Mouse (Mus musculus): Measurements from ENCODE around the gene Vps8. TPM values are rescaled to one million over a fixed set of nuclear protein-coding genes. Genes with fewer than 3 reads are reported as not detected.

The Vps8 gene
- polyA plus RNA-seq, 1 experiment, result 9.1 TPM

GRCm38 (mm10) chr16:21569952-21570351 is 147.0 kb downstream of the Vps8 start:
- H3K79me2 ChIP-seq (ENCODE audit: control insufficient read depth, insufficient read depth), result no peaks in the 10 kb centered on the region
- H3K79me3 ChIP-seq (ENCODE audit: low read depth), result no peaks in the 10 kb centered on the region
- TF ChIP-seq MYOD1 (IDR thresholded peaks at IDR 0.05; ENCODE audit: control insufficient read depth, insufficient read length, low read depth) (no peak), CEBPB (IDR thresholded peaks at IDR 0.05; ENCODE audit: low read depth) (no peak), FOSL1 (IDR thresholded peaks at IDR 0.05; ENCODE audit: insufficient read depth, low read length, poor library complexity, severe bottlenecking) (no peak), USF1 (IDR thresholded peaks at IDR 0.05; ENCODE audit: low read depth) (no peak), MAX (IDR thresholded peaks at IDR 0.05) (no peak), CTCF (IDR thresholded peaks at IDR 0.05; ENCODE audit: control insufficient read depth, insufficient read depth, insufficient read length) (no peak), MYOG (IDR thresholded peaks at IDR 0.05; ENCODE audit: control insufficient read depth, extremely low read depth, insufficient read length) (no peak)
- H3K36me3 ChIP-seq (ENCODE audit: control insufficient read depth, insufficient read depth), result no peaks in the 10 kb centered on the region
- no peak overlapping the region for H3K4me3 ChIP-seq (ENCODE audit: insufficient read depth, poor library complexity, severe bottlenecking)
- no peaks in the 10 kb centered on the region for H3K27me3 ChIP-seq (ENCODE audit: control insufficient read depth, insufficient read depth, insufficient read length)
- no peak overlapping the region for H3ac ChIP-seq (ENCODE audit: control insufficient read depth, insufficient read length, low read depth)

- Histone ChIP-seq H3K4me3 (ENCODE audit: insufficient read depth, poor library complexity, severe bottlenecking) (no peak overlapping the region), H3K79me2 (ENCODE audit: control insufficient read depth, insufficient read depth) (no peaks in the 10 kb centered on the region), H3K36me3 (ENCODE audit: control insufficient read depth, insufficient read depth) (no peaks in the 10 kb centered on the region), H3K27me3 (ENCODE audit: control insufficient read depth, insufficient read depth, insufficient read length) (no peaks in the 10 kb centered on the region), H3ac (ENCODE audit: control insufficient read depth, insufficient read length, low read depth) (no peak overlapping the region), H3K79me3 (ENCODE audit: low read depth) (no peaks in the 10 kb centered on the region)
- no peak for TF ChIP-seq CEBPB (IDR thresholded peaks at IDR 0.05; ENCODE audit: low read depth)
- no peak for TF ChIP-seq MAX (IDR thresholded peaks at IDR 0.05)
- no peak for TF ChIP-seq FOSL1 (IDR thresholded peaks at IDR 0.05; ENCODE audit: insufficient read depth, low read length, poor library complexity, severe bottlenecking)
- TF ChIP-seq MYOD1 (IDR thresholded peaks at IDR 0.05; ENCODE audit: control insufficient read depth, insufficient read length, low read depth), result no peak
- TF ChIP-seq MYOG (IDR thresholded peaks at IDR 0.05; ENCODE audit: control insufficient read depth, extremely low read depth, insufficient read length), result no peak
- TF ChIP-seq CTCF (IDR thresholded peaks at IDR 0.05; ENCODE audit: control insufficient read depth, insufficient read depth, insufficient read length), result no peak
- no peak for TF ChIP-seq USF1 (IDR thresholded peaks at IDR 0.05; ENCODE audit: low read depth)
Measured at GRCm38 (mm10) chr16:21570786-21571185, 147.9 kb downstream of the Vps8 start.

GRCm38 (mm10) chr16:21576000-21576420 is 153.1 kb downstream of the Vps8 start:
- H3K4me3 ChIP-seq (ENCODE audit: insufficient read depth, poor library complexity, severe bottlenecking), result no peak overlapping the region
- no peaks in the 10 kb centered on the region for H3K36me3 ChIP-seq (ENCODE audit: control insufficient read depth, insufficient read depth)
- H3K79me3 ChIP-seq (ENCODE audit: low read depth), result no peaks in the 10 kb centered on the region
- no peaks in the 10 kb centered on the region for H3K79me2 ChIP-seq (ENCODE audit: control insufficient read depth, insufficient read depth)
- no peak overlapping the region for H3ac ChIP-seq (ENCODE audit: control insufficient read depth, insufficient read length, low read depth)
- TF ChIP-seq MYOG (IDR thresholded peaks at IDR 0.05; ENCODE audit: control insufficient read depth, extremely low read depth, insufficient read length), result no peak
- no peak for TF ChIP-seq CTCF (IDR thresholded peaks at IDR 0.05; ENCODE audit: control insufficient read depth, insufficient read depth, insufficient read length)
- no peak for TF ChIP-seq CEBPB (IDR thresholded peaks at IDR 0.05; ENCODE audit: low read depth)
- no peak for TF ChIP-seq FOSL1 (IDR thresholded peaks at IDR 0.05; ENCODE audit: insufficient read depth, low read length, poor library complexity, severe bottlenecking)
- TF ChIP-seq MYOD1 (IDR thresholded peaks at IDR 0.05; ENCODE audit: control insufficient read depth, insufficient read length, low read depth), result no peak
- TF ChIP-seq USF1 (IDR thresholded peaks at IDR 0.05; ENCODE audit: low read depth), result no peak
- H3K27me3 ChIP-seq (ENCODE audit: control insufficient read depth, insufficient read depth, insufficient read length), result no peaks in the 10 kb centered on the region

GRCm38 (mm10) chr16:21589110-21589509 is 166.2 kb downstream of the Vps8 start:
- Histone ChIP-seq H3K79me2 (ENCODE audit: control insufficient read depth, insufficient read depth) (no peaks in the 10 kb centered on the region), H3K36me3 (ENCODE audit: control insufficient read depth, insufficient read depth) (no peaks in the 10 kb centered on the region), H3K79me3 (ENCODE audit: low read depth) (no peaks in the 10 kb centered on the region), H3ac (ENCODE audit: control insufficient read depth, insufficient read length, low read depth) (no peak overlapping the region), H3K27me3 (ENCODE audit: control insufficient read depth, insufficient read depth, insufficient read length) (no peaks in the 10 kb centered on the region), H3K4me3 (ENCODE audit: insufficient read depth, poor library complexity, severe bottlenecking) (no peak overlapping the region)
- TF ChIP-seq MYOG (IDR thresholded peaks at IDR 0.05; ENCODE audit: control insufficient read depth, extremely low read depth, insufficient read length) (no peak), CTCF (IDR thresholded peaks at IDR 0.05; ENCODE audit: control insufficient read depth, insufficient read depth, insufficient read length) (no peak), CEBPB (IDR thresholded peaks at IDR 0.05; ENCODE audit: low read depth) (no peak), MYOD1 (IDR thresholded peaks at IDR 0.05; ENCODE audit: control insufficient read depth, insufficient read length, low read depth) (no peak), MAX (IDR thresholded peaks at IDR 0.05) (no peak), FOSL1 (IDR thresholded peaks at IDR 0.05; ENCODE audit: insufficient read depth, low read length, poor library complexity, severe bottlenecking) (no peak), USF1 (IDR thresholded peaks at IDR 0.05; ENCODE audit: low read depth) (no peak)

GRCm38 (mm10) chr16:21590806-21591205 is 167.9 kb downstream of the Vps8 start:
- TF ChIP-seq CTCF (IDR thresholded peaks at IDR 0.05; ENCODE audit: control insufficient read depth, insufficient read depth, insufficient read length) (no peak), USF1 (IDR thresholded peaks at IDR 0.05; ENCODE audit: low read depth) (no peak), MYOD1 (IDR thresholded peaks at IDR 0.05; ENCODE audit: control insufficient read depth, insufficient read length, low read depth) (no peak), CEBPB (IDR thresholded peaks at IDR 0.05; ENCODE audit: low read depth) (no peak), MYOG (IDR thresholded peaks at IDR 0.05; ENCODE audit: control insufficient read depth, extremely low read depth, insufficient read length) (no peak), MAX (IDR thresholded peaks at IDR 0.05) (no peak), FOSL1 (IDR thresholded peaks at IDR 0.05; ENCODE audit: insufficient read depth, low read length, poor library complexity, severe bottlenecking) (no peak)
- Histone ChIP-seq H3K79me2 (ENCODE audit: control insufficient read depth, insufficient read depth) (no peaks in the 10 kb centered on the region), H3ac (ENCODE audit: control insufficient read depth, insufficient read length, low read depth) (no peak overlapping the region)

GRCm38 (mm10) chr16:21591511-21591910 is 168.6 kb downstream of the Vps8 start:
- H3K4me3 ChIP-seq (ENCODE audit: insufficient read depth, poor library complexity, severe bottlenecking), result no peak overlapping the region
- no peak overlapping the region for H3ac ChIP-seq (ENCODE audit: control insufficient read depth, insufficient read length, low read depth)
- H3K79me2 ChIP-seq (ENCODE audit: control insufficient read depth, insufficient read depth), result no peaks in the 10 kb centered on the region
- H3K79me3 ChIP-seq (ENCODE audit: low read depth), result no peaks in the 10 kb centered on the region
- TF ChIP-seq FOSL1 (IDR thresholded peaks at IDR 0.05; ENCODE audit: insufficient read depth, low read length, poor library complexity, severe bottlenecking), result no peak
- no peak for TF ChIP-seq MYOG (IDR thresholded peaks at IDR 0.05; ENCODE audit: control insufficient read depth, extremely low read depth, insufficient read length)
- no peak for TF ChIP-seq USF1 (IDR thresholded peaks at IDR 0.05; ENCODE audit: low read depth)
- no peak for TF ChIP-seq MAX (IDR thresholded peaks at IDR 0.05)
- no peak for TF ChIP-seq CEBPB (IDR thresholded peaks at IDR 0.05; ENCODE audit: low read depth)
- TF ChIP-seq MYOD1 (IDR thresholded peaks at IDR 0.05; ENCODE audit: control insufficient read depth, insufficient read length, low read depth), result no peak
- no peaks in the 10 kb centered on the region for H3K27me3 ChIP-seq (ENCODE audit: control insufficient read depth, insufficient read depth, insufficient read length)
- H3K36me3 ChIP-seq (ENCODE audit: control insufficient read depth, insufficient read depth), result no peaks in the 10 kb centered on the region

More at GRCm38 (mm10) chr16:21590806-21591205, 167.9 kb downstream of the Vps8 start:
- H3K4me3 ChIP-seq (ENCODE audit: insufficient read depth, poor library complexity, severe bottlenecking), result no peak overlapping the region
- no peaks in the 10 kb centered on the region for H3K27me3 ChIP-seq (ENCODE audit: control insufficient read depth, insufficient read depth, insufficient read length)
- H3K79me3 ChIP-seq (ENCODE audit: low read depth), result no peaks in the 10 kb centered on the region
- H3K36me3 ChIP-seq (ENCODE audit: control insufficient read depth, insufficient read depth), result no peaks in the 10 kb centered on the region

Measured in C2C12 (cell line).